Comparison of ENCODE assay signal across 8 mouse cellular contexts in genomic region chr5:136403565-136403961, GRCm38 (mm10).
DNase-seq lines count a peak whose midpoint lies in the region; ATAC-seq lines count a peak whose summit lies in the region.

No protein-coding gene starts in this region.

- H3K4me3 ChIP-seq in hindbrain, embryonic 16.5 days (ENCODE audit: low read length): peak overlapping the region; percentile 11; the same call in 1 of the 2 replicates
- no peak overlapping the region for H3K4me3 ChIP-seq in liver, embryonic 13.5 days (replicated peaks)

- H3K27ac ChIP-seq in hindbrain, embryonic 16.5 days (ENCODE audit: low read depth, low read length): peak overlapping the region; percentile 69
- no peak overlapping the region for H3K27ac ChIP-seq in liver, embryonic 13.5 days

- WGBS in hindbrain, embryonic 16.5 days: 13% methylated on average over 19 of the region's 19 CpGs
- WGBS in liver, embryonic 13.5 days (ENCODE audit: insufficient replicate concordance): 82% methylated on average over 19 of the region's 19 CpGs

- H3K36me3 ChIP-seq in hindbrain, embryonic 16.5 days (ENCODE audit: control insufficient read depth, insufficient read depth, low read length): no peaks in the 10 kb centered on the region
- peaks cover 7% of the 10 kb centered on the region for H3K36me3 ChIP-seq in liver, embryonic 13.5 days

- intact Hi-C loops in left cerebral cortex, postnatal 4 days (cut with DNase I): no loop called here
- intact Hi-C loops in left cerebral cortex, postnatal 25 days (cut with DNase I): no loop called here
- intact Hi-C loops in gastrocnemius, postnatal 36 days (cut with DNase I): no loop called here

- peaks cover 13% of the 10 kb centered on the region for H3K4me1 ChIP-seq in hindbrain, embryonic 16.5 days (ENCODE audit: control insufficient read depth, insufficient read depth, low read depth, low read length)
- peaks cover 2% of the 10 kb centered on the region; the same call in 1 of the 2 replicates for H3K4me1 ChIP-seq in liver, embryonic 13.5 days (replicated peaks)

- H3K9ac ChIP-seq in hindbrain, embryonic 16.5 days (ENCODE audit: low read depth, low read length): no peak overlapping the region
- no peak overlapping the region for H3K9ac ChIP-seq in liver, embryonic 13.5 days

- peak; percentile 83 for ATAC-seq in hindbrain, embryonic 16.5 days
- peak; percentile 55; the same call in 1 of the 2 replicates for ATAC-seq in liver, embryonic 13.5 days (ENCODE audit: low read depth)

- peak; percentile 62 for DNase-seq in left cerebral cortex, postnatal 4 days
- no peak for DNase-seq in left cerebral cortex, postnatal 25 days (ENCODE audit: low spot score in 2 of 2)
- DNase-seq in cerebellum, postnatal 36 days: peak; percentile 25 to 34
- peak; percentile 22 to 26 for DNase-seq in gastrocnemius, postnatal 36 days
- DNase-seq in liver, embryonic 13.5 days: no peak
- peak; percentile 36 for DNase-seq in ovary, postnatal 10 days (ENCODE audit: low spot score)
- DNase-seq in c-Kit-positive CD71-positive TER-119-positive erythroid progenitor cells, embryonic 14.5 days (ENCODE audit: low spot score): no peak

- H3K27me3 ChIP-seq in hindbrain, embryonic 16.5 days (replicated peaks; ENCODE audit: control insufficient read depth, insufficient read depth, low read length): no peaks in the 10 kb centered on the region
- H3K27me3 ChIP-seq in liver, embryonic 13.5 days: no peaks in the 10 kb centered on the region

- H3K9me3 ChIP-seq in hindbrain, embryonic 16.5 days (ENCODE audit: control insufficient read depth, low read length): no peaks in the 10 kb centered on the region
- H3K9me3 ChIP-seq in liver, embryonic 13.5 days (replicated peaks): peaks cover 7% of the 10 kb centered on the region; the same call in 1 of the 2 replicates

- H3K4me2 ChIP-seq in hindbrain, embryonic 16.5 days (ENCODE audit: low read length): peak overlapping the region; percentile 49
- no peak overlapping the region for H3K4me2 ChIP-seq in liver, embryonic 13.5 days

Comparison
In these comparisons a context has a peak if more than half of its experiments do, and no peak if none do; other contexts are left out.
1. DNase-seq: peak in left cerebral cortex, postnatal 4 days (single experiment), cerebellum, postnatal 36 days (2 of 2), gastrocnemius, postnatal 36 days (2 of 2) and ovary, postnatal 10 days (single experiment); none in left cerebral cortex, postnatal 25 days (0 of 2), liver, embryonic 13.5 days (single experiment) and c-Kit-positive CD71-positive TER-119-positive erythroid progenitor cells, embryonic 14.5 days (single experiment).